Mouse (Mus musculus) embryo, embryonic 10 days (tissue): ENCODE measurements around the gene Acot13.

Experiments used
- DNase-seq: peaks from one replicate; pipeline ENCODE4 v3.0.0-alpha.2; 2015; ENCODE audit warnings: low spot score

Gene Acot13

DNA sequence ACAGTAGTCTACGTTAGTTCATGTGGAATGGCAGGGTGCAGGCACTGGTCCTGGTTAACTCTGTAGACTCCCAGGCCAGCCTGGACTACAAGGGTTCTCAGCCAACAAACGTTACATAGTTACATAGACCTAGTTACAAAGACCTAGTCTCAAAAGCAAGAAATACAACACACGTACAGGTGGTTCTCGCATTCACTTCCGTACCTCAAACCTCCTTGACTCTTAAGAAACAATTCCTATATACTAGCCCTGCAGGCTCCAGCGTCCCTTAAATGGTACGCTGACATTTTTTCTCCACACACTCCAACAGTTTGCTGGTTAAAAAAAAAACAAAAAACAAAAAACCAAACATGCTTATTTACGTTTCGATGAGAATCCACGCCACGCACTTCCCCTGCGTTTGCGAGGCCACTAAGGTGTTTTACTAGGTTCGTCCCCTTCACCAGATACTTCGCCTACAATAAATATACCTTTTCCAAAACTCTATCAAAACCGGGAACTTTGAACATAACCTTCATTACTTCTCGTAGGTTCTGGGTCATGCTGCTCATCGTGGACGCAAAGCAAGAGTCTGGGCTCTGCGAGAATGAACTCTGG lies 486 bp downstream of the Acot13 start:
- DNase-seq = peak; percentile 19

DNA sequence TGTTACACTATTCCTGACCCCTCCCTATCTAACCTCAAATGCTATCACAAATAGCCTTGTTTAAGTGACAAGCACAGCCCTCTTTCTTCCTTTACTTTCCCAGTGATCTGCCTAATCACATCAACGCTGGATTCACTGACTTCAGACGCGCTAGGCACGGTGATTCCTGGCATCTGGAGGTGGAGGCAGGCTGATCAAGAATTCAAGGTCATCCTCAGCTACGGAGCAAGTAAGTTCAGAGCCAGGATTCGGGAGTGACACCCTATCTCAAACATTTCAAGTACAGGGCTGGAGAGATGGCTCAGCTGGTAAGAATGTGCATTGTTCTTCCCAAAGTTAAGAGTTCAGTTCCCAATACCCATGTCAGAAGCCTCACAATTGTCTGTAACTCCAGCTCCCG lies 5.2 kb downstream of the Acot13 start:
- DNase-seq = no peak

GRCm38 (mm10) chr13:24825587-24825986 lies 5.8 kb downstream of the Acot13 start:
- no peak for DNase-seq

GRCm38 (mm10) chr13:24824647-24825046 lies 6.7 kb downstream of the Acot13 start:
- no peak for DNase-seq

GRCm38 (mm10) chr13:24822663-24823343 lies 8.5 kb downstream of the Acot13 start:
- no peak for DNase-seq

- no peak for DNase-seq
Observed at GRCm38 (mm10) chr13:24819931-24820330, 11.4 kb downstream of the Acot13 start.

DNA sequence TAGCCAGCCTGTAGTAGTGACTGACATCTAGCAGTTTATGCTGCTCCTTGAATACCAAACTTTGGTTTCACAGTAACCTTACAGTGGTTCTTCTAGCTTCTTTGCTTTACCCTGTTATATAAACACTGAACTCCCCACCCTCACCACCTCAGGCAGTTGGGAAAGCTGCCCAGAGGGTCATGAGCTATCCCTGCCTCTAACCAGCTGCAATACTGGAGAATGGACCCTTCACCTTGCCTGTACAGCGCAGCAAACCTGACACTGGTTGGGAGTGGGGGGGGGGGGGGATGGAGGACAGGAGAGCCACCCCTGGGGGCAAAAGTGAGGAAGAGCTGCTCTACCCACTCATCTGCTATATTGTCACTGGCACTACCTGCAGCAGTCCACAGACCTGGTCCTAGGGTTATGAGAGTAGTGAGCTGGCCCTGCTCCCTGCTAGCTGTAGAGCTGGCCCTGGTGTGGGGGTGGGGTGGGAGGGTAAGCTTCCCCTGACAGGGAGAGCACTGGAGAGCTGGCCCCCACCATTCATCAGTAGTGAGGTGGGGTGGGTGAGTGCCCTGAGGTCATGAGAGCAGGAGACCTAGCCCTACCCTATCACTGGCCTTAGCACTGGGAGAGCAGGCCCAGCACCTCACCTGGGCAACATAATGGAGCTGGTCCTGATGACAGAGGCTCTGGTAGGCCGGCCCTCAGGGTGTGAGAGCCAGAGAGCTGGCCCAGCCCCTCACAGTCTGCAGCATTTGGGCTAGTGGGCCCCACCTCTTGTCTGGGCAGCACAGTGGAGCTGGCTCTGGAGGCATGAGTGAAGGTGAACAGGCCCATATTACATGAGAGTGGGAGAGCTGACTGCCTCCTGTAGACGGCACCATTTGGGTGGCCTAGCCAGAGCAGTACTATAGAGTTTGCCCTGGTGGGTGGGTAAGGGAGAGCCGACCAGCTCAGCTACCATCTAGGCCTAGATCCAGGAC lies 14.9 kb downstream of the Acot13 start:
- peak; percentile 7 for DNase-seq

- no peak for DNase-seq
Observed at GRCm38 (mm10) chr13:24814616-24815015, 16.7 kb downstream of the Acot13 start.

GRCm38 (mm10) chr13:24812521-24812920 lies 18.8 kb downstream of the Acot13 start:
- DNase-seq = no peak

DNA sequence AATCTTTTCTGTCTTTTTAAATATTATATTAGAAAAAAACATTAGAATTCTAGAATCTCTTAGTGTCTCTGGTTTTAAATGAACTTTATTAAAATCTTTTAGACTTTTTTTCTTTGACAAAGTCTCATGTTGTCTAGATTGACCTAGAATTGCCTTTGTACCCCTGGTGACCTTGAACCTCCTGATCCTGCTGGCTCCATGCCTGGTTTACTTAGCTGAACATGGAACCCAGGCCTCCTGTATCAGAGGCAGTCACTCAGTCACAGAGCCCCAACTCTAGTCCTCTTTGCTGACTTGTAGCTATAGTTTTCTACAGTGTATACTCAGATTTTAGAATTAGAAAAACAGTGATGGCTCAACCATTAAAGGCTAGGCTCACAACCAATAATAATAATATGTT lies 25.3 kb downstream of the Acot13 start:
- no peak for DNase-seq

GRCm38 (mm10) chr13:24803196-24803595 lies 28.1 kb downstream of the Acot13 start:
- no peak for DNase-seq

GRCm38 (mm10) chr13:24802131-24802691 lies 29.1 kb downstream of the Acot13 start:
- DNase-seq = peak; percentile 41

DNA sequence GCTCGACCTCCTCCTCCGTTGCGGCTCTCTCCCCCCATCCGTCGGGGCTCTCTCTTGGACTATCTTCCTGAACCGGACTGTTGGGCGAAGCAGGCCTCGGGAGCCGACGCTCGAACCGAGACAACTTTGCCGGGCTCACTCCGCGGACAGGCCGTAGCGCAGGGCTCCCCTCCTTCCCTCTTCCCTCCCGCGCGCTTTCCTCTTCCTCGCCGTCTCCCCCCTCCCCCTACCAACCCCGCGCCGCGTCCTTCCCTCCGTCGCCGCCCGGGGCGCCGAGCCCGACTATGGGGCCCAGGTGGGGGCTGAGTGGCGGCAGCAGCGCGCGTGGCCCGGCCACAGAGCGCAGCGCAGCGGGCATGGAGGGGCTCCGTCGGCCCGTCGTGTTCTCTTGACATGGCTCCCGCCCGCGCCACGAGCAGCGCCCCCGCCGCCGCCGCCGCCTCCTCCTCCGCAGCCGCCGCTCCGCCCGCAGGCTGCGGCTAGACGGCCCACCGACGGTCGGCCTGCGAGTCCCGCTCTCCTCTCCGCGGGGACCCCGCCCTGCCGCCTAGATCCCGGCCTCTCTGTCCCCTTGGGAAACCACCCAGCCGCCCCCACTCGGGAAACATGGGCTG lies 29.9 kb downstream of the Acot13 start, which contains the start of gene BC005537:
Gene BC005537 (plus strand): TSS at position 350 of the 614 bp plus-strand sequence.
- DNase-seq = peak; percentile 68

GRCm38 (mm10) chr13:24800674-24801307 lies 30.5 kb downstream of the Acot13 start:
- peak; percentile 96 for DNase-seq

- DNase-seq = peak; percentile 50
Observed at GRCm38 (mm10) chr13:24799925-24800673, 31.2 kb downstream of the Acot13 start.

GRCm38 (mm10) chr13:24799378-24799777 lies 32.0 kb downstream of the Acot13 start:
- DNase-seq = peak; percentile 13

GRCm38 (mm10) chr13:24798686-24799085 lies 32.7 kb downstream of the Acot13 start:
- no peak for DNase-seq

GRCm38 (mm10) chr13:24792411-24793045 lies 38.8 kb downstream of the Acot13 start:
- DNase-seq = no peak

DNA sequence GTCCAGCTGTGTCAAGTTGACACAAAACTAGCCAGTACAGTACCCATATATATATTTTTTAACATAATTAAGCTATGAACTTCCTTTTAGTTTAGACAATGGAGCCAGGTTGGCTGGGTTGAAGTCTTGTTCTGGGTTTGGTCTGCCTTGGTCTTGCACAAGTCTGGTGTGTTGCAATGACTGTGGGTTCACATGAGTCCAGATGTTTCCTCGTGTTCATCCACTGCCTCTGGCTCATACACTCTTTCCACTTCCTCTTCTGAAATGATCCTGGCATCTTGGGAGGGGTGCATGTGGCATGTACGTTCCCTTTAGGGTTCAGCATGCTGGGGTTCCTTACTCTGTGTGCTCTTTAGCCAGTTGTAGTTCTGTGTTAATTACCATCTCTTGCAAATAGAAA lies 40.0 kb downstream of the Acot13 start:
- DNase-seq = no peak

GRCm38 (mm10) chr13:24787477-24787876 lies 43.9 kb downstream of the Acot13 start:
- DNase-seq = no peak
